Mouse (Mus musculus) ES-Bruce4 (cell line): ENCODE results near the gene Lap3.

ENCODE experiments used
- CTCF ChIP-seq: IDR thresholded peaks from one replicate; pipeline ENCODE4 v1.8.1; 2011; ENCODE audit warnings: low read depth, low read length
- POLR2A ChIP-seq: IDR thresholded peaks from one replicate; pipeline ENCODE4 v1.8.1; 2011; ENCODE audit warnings: low read length; ENCODE audit not compliant: insufficient read depth

- TF ChIP-seq POLR2A, result no peak
- no peak for TF ChIP-seq CTCF
Observed at GRCm38 (mm10) chr5:45453451-45453850, 39.7 kb upstream of the Lap3 start, which contains the start of gene Clrn2.
